Mouse (Mus musculus): ENCODE data around the gene Gimap5. TPM values are rescaled to one million over a fixed set of nuclear protein-coding genes. Genes with fewer than 3 reads are reported as not detected.

Gene Gimap5
- polyA plus RNA-seq, 1 experiment from 2014 or later: 9.0 TPM

DNA sequence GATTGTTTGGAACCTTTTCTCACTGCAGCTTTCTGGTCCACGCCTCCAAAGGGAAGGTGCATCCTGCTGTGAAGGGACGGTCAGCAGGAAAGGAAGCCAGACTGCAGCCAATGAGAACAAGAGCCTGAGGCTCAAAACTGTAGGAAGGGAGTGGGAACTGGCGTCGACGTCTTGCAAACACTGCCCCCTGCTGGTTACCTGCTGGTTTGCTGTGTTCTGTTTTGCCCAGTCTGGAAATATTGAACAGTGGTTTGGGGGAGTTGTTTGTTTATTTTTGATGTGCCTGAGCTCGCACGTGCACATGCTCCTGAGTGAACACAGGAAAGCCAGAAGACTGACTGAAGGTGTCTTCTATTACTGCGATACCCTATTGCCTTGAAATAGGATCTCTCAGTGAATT, 26.0 kb downstream of the Gimap5 start:
- no peak; the same call in 1 of the 2 replicates for ATAC-seq (replicated peaks; ENCODE audit: low FRiP score, low TSS enrichment, low read depth)

DNA sequence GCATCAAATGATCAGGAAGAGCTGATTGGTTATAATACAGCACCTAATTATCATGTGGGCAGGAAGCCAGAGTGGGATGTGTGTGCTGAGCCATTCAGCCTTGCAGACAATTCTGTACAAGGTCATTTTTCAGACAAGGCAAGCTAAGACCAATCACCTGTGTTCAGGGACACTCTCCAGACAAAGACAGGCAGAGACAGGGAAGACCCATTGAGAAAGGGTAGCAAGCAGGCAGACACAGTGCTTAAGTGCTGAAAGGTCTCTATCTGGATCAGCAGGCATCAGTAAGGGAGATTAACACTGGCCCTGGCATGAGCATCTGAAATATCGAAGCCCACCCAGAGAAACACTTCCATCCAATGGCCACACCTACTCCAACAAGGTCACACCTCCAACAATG, 38.4 kb downstream of the Gimap5 start:
- H3K9ac ChIP-seq (ENCODE audit: low read length): no peak overlapping the region
- H3K4me2 ChIP-seq (ENCODE audit: low read length): no peak overlapping the region
- 96% methylated on average over 1 of the region's 1 CpGs for WGBS
- H3K4me3 ChIP-seq (ENCODE audit: low read depth, low read length): no peak overlapping the region
- no peak overlapping the region for H3K27ac ChIP-seq (ENCODE audit: low read depth)
- 0 out of 2 replicates have a peak, but pooled peaks cover 5% of the 10 kb centered on the region for H3K4me1 ChIP-seq (replicated peaks; ENCODE audit: control insufficient read depth, insufficient read depth, low read length)
- ATAC-seq (replicated peaks; ENCODE audit: low FRiP score, low TSS enrichment, low read depth) (no peak), DNase-seq (ENCODE audit: low spot score) (no peak)
- H3K9me3 ChIP-seq (ENCODE audit: control insufficient read depth, low read length): 0 out of 2 replicates have a peak, but pooled peaks cover 2% of the 10 kb centered on the region
- no peaks in the 10 kb centered on the region for H3K36me3 ChIP-seq (ENCODE audit: control insufficient read depth, insufficient read depth, low read length)
- no peaks in the 10 kb centered on the region for H3K27me3 ChIP-seq (replicated peaks; ENCODE audit: control insufficient read depth, insufficient read depth, low read length)

More for the DNA sequence above, 26.0 kb downstream of the Gimap5 start:
- H3K4me2 ChIP-seq (ENCODE audit: low read length): no peak overlapping the region
- no peaks in the 10 kb centered on the region for H3K36me3 ChIP-seq (ENCODE audit: control insufficient read depth, insufficient read depth, low read length)
- no peak overlapping the region for H3K27ac ChIP-seq (ENCODE audit: low read depth)
- H3K27me3 ChIP-seq (replicated peaks; ENCODE audit: control insufficient read depth, insufficient read depth, low read length): no peaks in the 10 kb centered on the region
- H3K4me1 ChIP-seq (replicated peaks; ENCODE audit: control insufficient read depth, insufficient read depth, low read length): no peaks in the 10 kb centered on the region
- no peak overlapping the region for H3K9ac ChIP-seq (ENCODE audit: low read length)
- no peaks in the 10 kb centered on the region for H3K9me3 ChIP-seq (ENCODE audit: control insufficient read depth, low read length)
- 11% methylated on average over 8 of the region's 8 CpGs for whole genome bisulfite sequencing
- peak; percentile 93 for DNase-seq (ENCODE audit: low spot score)
- no peak overlapping the region for H3K4me3 ChIP-seq (ENCODE audit: low read depth, low read length)

DNA sequence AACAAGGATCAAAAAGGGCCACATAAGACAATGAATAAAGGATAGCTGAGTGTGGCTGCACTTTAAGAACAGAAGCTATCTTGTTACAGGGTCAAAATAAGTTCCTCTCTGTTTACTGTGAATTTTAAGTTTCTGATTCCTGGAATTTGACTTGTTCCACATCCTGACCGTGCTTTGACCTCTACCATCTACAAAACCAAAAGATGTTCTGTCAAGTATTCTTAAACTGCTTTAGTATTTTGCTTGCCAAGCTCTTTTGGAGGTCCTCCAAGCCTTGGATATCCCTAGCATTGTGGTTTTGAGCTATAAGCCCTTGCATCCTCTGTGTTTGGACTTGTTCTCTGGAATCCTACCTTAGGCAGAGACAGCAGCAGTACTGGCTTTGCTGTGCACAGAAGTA, 39.2 kb downstream of the Gimap5 start:
- H3K27me3 ChIP-seq (replicated peaks; ENCODE audit: control insufficient read depth, insufficient read depth, low read length): no peaks in the 10 kb centered on the region
- H3K4me1 ChIP-seq (replicated peaks; ENCODE audit: control insufficient read depth, insufficient read depth, low read length): 0 out of 2 replicates have a peak, but pooled peaks cover 5% of the 10 kb centered on the region
- no peak overlapping the region for H3K4me2 ChIP-seq (ENCODE audit: low read length)
- 52% methylated on average over 1 of the region's 1 CpGs for WGBS
- no peaks in the 10 kb centered on the region for H3K9me3 ChIP-seq (ENCODE audit: control insufficient read depth, low read length)
- H3K36me3 ChIP-seq (ENCODE audit: control insufficient read depth, insufficient read depth, low read length): no peaks in the 10 kb centered on the region
- no peak overlapping the region for H3K4me3 ChIP-seq (ENCODE audit: low read depth, low read length)
- H3K27ac ChIP-seq (ENCODE audit: low read depth): no peak overlapping the region
- H3K9ac ChIP-seq (ENCODE audit: low read length): no peak overlapping the region
- DNase-seq (ENCODE audit: low spot score) (no peak), ATAC-seq (replicated peaks; ENCODE audit: low FRiP score, low TSS enrichment, low read depth) (no peak)

DNA sequence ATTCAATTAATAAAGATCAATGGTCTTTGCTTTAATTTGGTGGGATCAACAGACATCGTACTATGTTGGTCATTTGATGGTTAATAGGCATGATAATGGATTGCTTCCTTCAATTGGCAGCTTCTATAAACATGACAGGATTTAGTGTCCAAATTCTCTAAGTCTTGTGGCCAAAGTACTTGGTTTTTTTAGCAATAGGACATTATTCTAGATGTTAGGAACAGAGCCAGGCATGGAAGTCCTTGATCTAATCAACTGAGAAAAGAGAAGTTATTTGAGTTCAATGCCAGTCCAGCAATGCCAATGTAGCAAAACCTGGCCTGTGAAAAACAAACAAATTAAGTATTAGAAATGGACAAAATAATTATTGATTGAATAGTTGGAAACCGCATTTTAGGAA, 39.6 kb downstream of the Gimap5 start:
- Histone ChIP-seq H3K4me1 (replicated peaks; ENCODE audit: control insufficient read depth, insufficient read depth, low read length) (0 out of 2 replicates have a peak, but pooled peaks cover 5% of the 10 kb centered on the region), H3K9ac (ENCODE audit: low read length) (no peak overlapping the region), H3K27me3 (replicated peaks; ENCODE audit: control insufficient read depth, insufficient read depth, low read length) (no peaks in the 10 kb centered on the region), H3K27ac (ENCODE audit: low read depth) (no peak overlapping the region), H3K4me3 (ENCODE audit: low read depth, low read length) (no peak overlapping the region), H3K4me2 (ENCODE audit: low read length) (no peak overlapping the region), H3K36me3 (ENCODE audit: control insufficient read depth, insufficient read depth, low read length) (no peaks in the 10 kb centered on the region), H3K9me3 (ENCODE audit: control insufficient read depth, low read length) (no peaks in the 10 kb centered on the region)
- 70% methylated on average over 2 of the region's 2 CpGs for WGBS
- no peak for DNase-seq (ENCODE audit: low spot score)
- no peak for ATAC-seq (replicated peaks; ENCODE audit: low FRiP score, low TSS enrichment, low read depth)

DNA sequence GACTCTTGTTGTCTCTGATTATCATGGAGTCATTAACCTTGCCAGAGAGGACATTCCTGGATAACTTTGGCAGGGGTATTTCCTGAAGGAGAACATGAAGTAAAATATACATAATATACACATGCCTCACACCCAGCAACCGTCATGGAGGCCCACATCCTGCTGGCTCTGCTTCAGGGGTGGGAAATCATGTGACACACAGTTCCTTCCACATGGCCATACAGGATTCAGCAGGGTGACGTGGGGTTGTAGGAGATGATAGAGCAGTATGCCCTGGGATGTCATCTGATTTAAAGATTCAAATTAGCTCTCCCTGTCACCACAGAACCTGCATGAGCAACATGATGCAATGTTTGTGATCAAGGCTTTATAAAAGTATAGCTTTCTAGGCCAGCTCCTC, 41.9 kb downstream of the Gimap5 start:
- Histone ChIP-seq H3K9ac (ENCODE audit: low read length) (no peak overlapping the region), H3K27ac (ENCODE audit: low read depth) (no peak overlapping the region), H3K9me3 (ENCODE audit: control insufficient read depth, low read length) (no peaks in the 10 kb centered on the region), H3K36me3 (ENCODE audit: control insufficient read depth, insufficient read depth, low read length) (no peaks in the 10 kb centered on the region), H3K4me3 (ENCODE audit: low read depth, low read length) (no peak overlapping the region), H3K4me2 (ENCODE audit: low read length) (no peak overlapping the region), H3K27me3 (replicated peaks; ENCODE audit: control insufficient read depth, insufficient read depth, low read length) (no peaks in the 10 kb centered on the region), H3K4me1 (replicated peaks; ENCODE audit: control insufficient read depth, insufficient read depth, low read length) (0 out of 2 replicates have a peak, but pooled peaks cover 5% of the 10 kb centered on the region)
- DNase-seq (ENCODE audit: low spot score) (no peak), ATAC-seq (replicated peaks; ENCODE audit: low FRiP score, low TSS enrichment, low read depth) (no peak)
- 63% methylated on average over 2 of the region's 2 CpGs for WGBS

DNA sequence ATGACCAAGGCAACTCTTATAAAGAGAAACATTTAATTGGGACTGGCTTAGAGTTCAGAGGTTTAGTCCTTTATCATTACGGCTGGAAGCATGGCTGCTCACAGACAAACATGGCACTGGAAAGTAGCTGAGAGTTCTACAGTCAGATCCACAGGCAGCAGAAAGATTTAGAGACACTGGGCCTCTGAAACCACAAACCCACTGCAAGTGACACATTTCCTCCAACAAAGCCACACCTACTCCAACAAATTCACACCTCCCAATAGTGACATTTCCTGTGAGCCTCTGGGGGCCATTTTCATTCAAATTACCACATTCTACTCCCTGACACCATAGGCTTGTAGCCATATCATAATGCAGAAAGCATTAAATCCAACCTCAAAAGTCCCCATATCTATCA, 55.9 kb downstream of the Gimap5 start:
- ATAC-seq (replicated peaks; ENCODE audit: low FRiP score, low TSS enrichment, low read depth): no peak
- WGBS: 92% methylated on average over 1 of the region's 1 CpGs
- DNase-seq (ENCODE audit: low spot score): no peak
- Histone ChIP-seq H3K36me3 (ENCODE audit: control insufficient read depth, insufficient read depth, low read length) (no peaks in the 10 kb centered on the region), H3K4me3 (ENCODE audit: low read depth, low read length) (no peak overlapping the region), H3K4me2 (ENCODE audit: low read length) (no peak overlapping the region), H3K9me3 (ENCODE audit: control insufficient read depth, low read length) (0 out of 2 replicates have a peak, but pooled peaks cover 3% of the 10 kb centered on the region), H3K4me1 (replicated peaks; ENCODE audit: control insufficient read depth, insufficient read depth, low read length) (no peaks in the 10 kb centered on the region), H3K9ac (ENCODE audit: low read length) (no peak overlapping the region), H3K27me3 (replicated peaks; ENCODE audit: control insufficient read depth, insufficient read depth, low read length) (no peaks in the 10 kb centered on the region), H3K27ac (ENCODE audit: low read depth) (no peak overlapping the region)

DNA sequence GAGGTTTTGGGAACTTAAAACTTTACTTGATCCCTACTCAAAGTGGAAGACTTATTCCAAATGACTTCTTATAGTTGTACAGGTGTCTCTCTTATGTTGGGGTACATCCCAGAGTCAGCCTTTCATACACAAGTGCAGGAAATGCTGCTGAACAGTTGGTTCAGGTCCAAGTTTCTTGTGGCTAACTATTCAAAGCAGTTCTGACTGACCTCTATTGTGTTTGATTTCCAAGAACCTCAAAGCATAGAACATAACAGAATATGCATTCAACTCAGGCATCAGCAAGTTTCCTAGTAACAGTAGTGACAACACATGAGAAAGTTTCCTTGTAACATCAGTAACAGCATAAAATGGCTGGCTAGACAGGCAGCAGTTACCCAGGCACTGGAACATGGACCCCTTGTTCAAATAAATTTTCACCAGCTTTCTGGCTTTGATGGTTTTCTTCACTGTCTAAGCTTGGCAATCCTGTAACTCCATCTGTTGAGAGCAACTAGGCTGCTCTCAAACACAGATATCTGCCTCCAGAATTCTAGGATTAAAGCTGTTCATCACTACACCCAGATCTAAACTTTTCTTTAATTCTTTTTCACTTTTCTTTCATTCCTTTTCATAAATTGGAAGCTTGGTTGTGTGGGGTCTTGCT, 57.5 kb downstream of the Gimap5 start:
- ATAC-seq (replicated peaks; ENCODE audit: low FRiP score, low TSS enrichment, low read depth): no peak
- no peak overlapping the region for H3K4me2 ChIP-seq (ENCODE audit: low read length)
- no peak for DNase-seq (ENCODE audit: low spot score)
- no peak overlapping the region for H3K4me3 ChIP-seq (ENCODE audit: low read depth, low read length)
- H3K4me1 ChIP-seq (replicated peaks; ENCODE audit: control insufficient read depth, insufficient read depth, low read length): no peaks in the 10 kb centered on the region
- H3K27me3 ChIP-seq (replicated peaks; ENCODE audit: control insufficient read depth, insufficient read depth, low read length): no peaks in the 10 kb centered on the region
- no peaks in the 10 kb centered on the region for H3K36me3 ChIP-seq (ENCODE audit: control insufficient read depth, insufficient read depth, low read length)
- H3K9me3 ChIP-seq (ENCODE audit: control insufficient read depth, low read length): 0 out of 2 replicates have a peak, but pooled peaks cover 3% of the 10 kb centered on the region
- no peak overlapping the region for H3K9ac ChIP-seq (ENCODE audit: low read length)
- H3K27ac ChIP-seq (ENCODE audit: low read depth): no peak overlapping the region

Other genes starting within 250 kb of the Gimap5 start
- 25.0 and 29.2 TPM in 2 replicates for gene Atp6v0e2, start 208.6 kb upstream of the Gimap5 start, polyA plus RNA-seq (2014; fragmentation: Nextera tagmentation; extraction: Ambion mirVana)
- gene Lrrc61, start 191.4 kb upstream of the Gimap5 start, polyA plus RNA-seq (2014; fragmentation: Nextera tagmentation; extraction: Ambion mirVana): 6.7 and 7.7 TPM in 2 replicates
- gene Rarres2, start 173.4 kb upstream of the Gimap5 start, polyA plus RNA-seq (2014; fragmentation: Nextera tagmentation; extraction: Ambion mirVana): 69.7 and 73.9 TPM in 2 replicates
- gene Gm45021, start 156.6 kb upstream of the Gimap5 start, polyA plus RNA-seq (2014; fragmentation: Nextera tagmentation; extraction: Ambion mirVana): not detected in 2 replicates
- gene Repin1, start 152.3 kb upstream of the Gimap5 start, polyA plus RNA-seq (2014; fragmentation: Nextera tagmentation; extraction: Ambion mirVana): 28.4 and 29.5 TPM in 2 replicates
- not detected in 2 replicates for gene Gm44965, start 152.3 kb upstream of the Gimap5 start, polyA plus RNA-seq (2014; fragmentation: Nextera tagmentation; extraction: Ambion mirVana)
- gene Zfp775, start 144.1 kb upstream of the Gimap5 start, polyA plus RNA-seq (2014; fragmentation: Nextera tagmentation; extraction: Ambion mirVana): 7.4 and 8.3 TPM in 2 replicates
- 0.70 and 1.0 TPM in 2 replicates for gene AI854703, start 119.4 kb upstream of the Gimap5 start, polyA plus RNA-seq (2014; fragmentation: Nextera tagmentation; extraction: Ambion mirVana)
- gene Gimap8, start 99.0 kb upstream of the Gimap5 start, polyA plus RNA-seq (2014; fragmentation: Nextera tagmentation; extraction: Ambion mirVana): 0.73 and 0.77 TPM in 2 replicates
- 14.1 and 15.9 TPM in 2 replicates for gene Gimap9, start 70.1 kb upstream of the Gimap5 start, polyA plus RNA-seq (2014; fragmentation: Nextera tagmentation; extraction: Ambion mirVana)
- 18.3 and 19.1 TPM in 2 replicates for gene Gimap4, start 61.6 kb upstream of the Gimap5 start, polyA plus RNA-seq (2014; fragmentation: Nextera tagmentation; extraction: Ambion mirVana)
- 22.8 and 24.3 TPM in 2 replicates for gene Gimap6, start 38.0 kb upstream of the Gimap5 start, polyA plus RNA-seq (2014; fragmentation: Nextera tagmentation; extraction: Ambion mirVana)
- gene Gm28053, start 27.6 kb upstream of the Gimap5 start, polyA plus RNA-seq (2014; fragmentation: Nextera tagmentation; extraction: Ambion mirVana): 1.4 and 4.9 TPM in 2 replicates
- 0.14 and 0.16 TPM in 2 replicates for gene Gimap7, start 27.6 kb upstream of the Gimap5 start, polyA plus RNA-seq (2014; fragmentation: Nextera tagmentation; extraction: Ambion mirVana)
- gene Gimap1, start 7.1 kb upstream of the Gimap5 start, polyA plus RNA-seq (2014; fragmentation: Nextera tagmentation; extraction: Ambion mirVana): 21.0 and 23.8 TPM in 2 replicates
- 0.19 TPM in 1 of 2 replicates, not detected in the other for gene Gimap3, start 24.7 kb downstream of the Gimap5 start, polyA plus RNA-seq (2014; fragmentation: Nextera tagmentation; extraction: Ambion mirVana)
- 171 and 182 TPM in 2 replicates for gene Tmem176a, start 94.7 kb downstream of the Gimap5 start, polyA plus RNA-seq (2014; fragmentation: Nextera tagmentation; extraction: Ambion mirVana)
- 373 and 390 TPM in 2 replicates for gene Tmem176b, start 95.3 kb downstream of the Gimap5 start, polyA plus RNA-seq (2014; fragmentation: Nextera tagmentation; extraction: Ambion mirVana)
- 2.5 and 2.8 TPM in 2 replicates for gene Aoc1, start 126.7 kb downstream of the Gimap5 start, polyA plus RNA-seq (2014; fragmentation: Nextera tagmentation; extraction: Ambion mirVana)
- gene 1600015I10Rik, start 183.7 kb downstream of the Gimap5 start, polyA plus RNA-seq (2014; fragmentation: Nextera tagmentation; extraction: Ambion mirVana): not detected in 2 replicates
- gene Doxl2, start 228.8 kb downstream of the Gimap5 start, polyA plus RNA-seq (2014; fragmentation: Nextera tagmentation; extraction: Ambion mirVana): not detected in 2 replicates
- gene Svs1, start 240.7 kb downstream of the Gimap5 start, polyA plus RNA-seq (2014; fragmentation: Nextera tagmentation; extraction: Ambion mirVana): not detected in 2 replicates

All from intestine, embryonic 14.5 days (tissue).